Mouse (Mus musculus): Measurements from ENCODE around the gene Card11. TPM values are rescaled to one million over a fixed set of nuclear protein-coding genes. Genes with fewer than 3 reads are reported as not detected.

Card11 gene
- polyA plus RNA-seq, 1 experiment from 2014 or later: 0.53 TPM

DNA sequence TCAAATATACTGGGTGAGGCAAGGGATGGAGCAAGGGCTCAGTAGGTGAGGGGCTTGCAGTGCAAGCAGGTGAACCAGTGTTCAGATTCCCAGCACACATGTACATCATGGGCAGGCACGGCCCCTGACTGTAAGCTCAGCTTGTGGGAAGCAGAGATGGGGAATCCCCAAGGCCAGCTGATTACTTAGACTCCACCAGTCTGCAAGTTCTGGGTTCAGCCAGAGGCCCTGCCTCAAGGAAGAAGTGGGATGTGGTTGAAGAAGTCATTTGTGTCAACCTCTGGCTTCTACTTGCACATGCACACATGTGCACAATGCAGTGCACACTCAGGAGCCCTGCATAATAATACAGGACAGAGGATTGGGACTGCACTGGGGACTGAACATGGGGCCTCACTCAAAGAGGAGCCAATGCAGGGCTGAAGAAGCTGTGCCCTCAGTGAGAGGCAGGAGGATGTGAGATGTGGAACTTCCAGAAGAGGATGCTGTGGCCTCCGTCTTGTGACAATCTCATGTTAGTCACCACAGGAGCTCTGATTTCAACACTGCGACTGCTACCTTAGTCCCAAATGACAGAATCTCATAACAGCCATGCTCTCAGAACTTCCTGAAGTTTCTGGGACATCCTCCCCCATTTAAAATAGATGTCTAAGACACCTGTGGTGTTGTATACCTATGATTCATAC is 3.8 kb upstream of the Card11 start:
- Histone ChIP-seq H3K9ac (ENCODE audit: low read depth, low read length) (no peak overlapping the region), H3K27ac (ENCODE audit: low read length) (no peak overlapping the region), H3K4me2 (ENCODE audit: low read depth, low read length) (no peak overlapping the region), H3K4me1 (ENCODE audit: control insufficient read depth, insufficient read depth, low read length) (peaks cover 4% of the 10 kb centered on the region; the same call in 1 of the 2 replicates), H3K9me3 (ENCODE audit: control insufficient read depth, low read length) (no peaks in the 10 kb centered on the region), H3K27me3 (replicated peaks; ENCODE audit: control insufficient read depth, insufficient read depth, low read length) (no peaks in the 10 kb centered on the region), H3K4me3 (ENCODE audit: low read length) (no peak overlapping the region), H3K36me3 (ENCODE audit: control insufficient read depth, insufficient read depth, low read length) (no peaks in the 10 kb centered on the region)
- 82% methylated on average over 3 of the region's 3 CpGs for WGBS
- ATAC-seq: no peak

DNA sequence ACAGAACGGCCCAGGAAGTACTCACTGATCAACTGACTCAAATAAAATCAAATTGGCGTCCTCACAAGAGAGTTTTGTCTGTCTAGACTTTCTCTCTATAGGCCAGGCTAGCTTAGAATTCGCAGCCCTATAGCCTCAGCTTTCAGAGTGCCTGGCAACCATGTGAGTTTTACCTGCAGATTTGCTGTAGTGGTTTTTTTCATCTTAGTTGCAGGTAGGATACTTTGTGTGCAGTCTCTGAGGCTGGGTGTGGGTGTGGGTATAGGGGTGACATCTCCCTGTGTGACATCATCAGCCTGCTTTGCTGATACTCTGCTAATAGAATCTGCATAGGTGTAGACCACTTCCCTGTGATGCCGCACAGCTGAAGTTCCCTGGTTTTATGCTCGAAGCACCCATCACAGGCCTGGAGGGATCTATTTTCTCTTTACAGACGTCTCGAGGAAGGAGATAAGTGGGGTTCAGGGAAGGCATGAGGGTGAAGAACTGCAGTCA is 1.2 kb downstream of the Card11 start:
- H3K27me3 ChIP-seq (replicated peaks; ENCODE audit: control insufficient read depth, insufficient read depth, low read length): no peaks in the 10 kb centered on the region
- H3K4me1 ChIP-seq (ENCODE audit: control insufficient read depth, insufficient read depth, low read length): peaks cover 4% of the 10 kb centered on the region; the same call in 1 of the 2 replicates
- 82% methylated on average over 7 of the region's 7 CpGs for WGBS
- no peaks in the 10 kb centered on the region for H3K36me3 ChIP-seq (ENCODE audit: control insufficient read depth, insufficient read depth, low read length)
- H3K4me2 ChIP-seq (ENCODE audit: low read depth, low read length): no peak overlapping the region
- H3K9ac ChIP-seq (ENCODE audit: low read depth, low read length): no peak overlapping the region
- no peaks in the 10 kb centered on the region for H3K9me3 ChIP-seq (ENCODE audit: control insufficient read depth, low read length)
- H3K4me3 ChIP-seq (ENCODE audit: low read length): no peak overlapping the region
- ATAC-seq: no peak
- H3K27ac ChIP-seq (ENCODE audit: low read length): no peak overlapping the region

DNA sequence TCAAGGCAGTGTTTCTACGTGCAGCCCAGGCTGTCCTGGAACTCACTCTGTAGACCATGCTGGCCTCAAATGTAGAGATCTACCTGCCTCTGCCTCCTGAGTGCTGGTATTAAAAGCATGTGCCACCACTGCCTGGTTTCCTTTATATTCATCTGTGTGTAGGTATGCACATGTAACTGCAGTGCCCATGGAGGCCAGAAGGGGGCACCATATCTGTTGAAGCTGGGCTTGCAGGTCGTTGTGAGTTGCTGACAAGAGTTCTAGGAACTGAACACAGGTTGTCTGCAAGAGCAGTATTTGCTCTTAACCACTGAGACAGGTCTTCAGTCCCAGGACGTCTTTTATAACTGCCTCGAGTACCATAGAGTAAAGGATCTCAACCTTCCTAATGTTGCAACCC is 2.6 kb downstream of the Card11 start:
- H3K27ac ChIP-seq (ENCODE audit: low read length): no peak overlapping the region
- no peak overlapping the region for H3K4me2 ChIP-seq (ENCODE audit: low read depth, low read length)
- H3K27me3 ChIP-seq (replicated peaks; ENCODE audit: control insufficient read depth, insufficient read depth, low read length): no peaks in the 10 kb centered on the region
- 82% methylated on average over 4 of the region's 4 CpGs for WGBS
- H3K36me3 ChIP-seq (ENCODE audit: control insufficient read depth, insufficient read depth, low read length): no peaks in the 10 kb centered on the region
- H3K4me1 ChIP-seq (ENCODE audit: control insufficient read depth, insufficient read depth, low read length): peaks cover 4% of the 10 kb centered on the region; the same call in 1 of the 2 replicates
- H3K9ac ChIP-seq (ENCODE audit: low read depth, low read length): no peak overlapping the region
- H3K9me3 ChIP-seq (ENCODE audit: control insufficient read depth, low read length): no peaks in the 10 kb centered on the region
- no peak for ATAC-seq
- no peak overlapping the region for H3K4me3 ChIP-seq (ENCODE audit: low read length)

DNA sequence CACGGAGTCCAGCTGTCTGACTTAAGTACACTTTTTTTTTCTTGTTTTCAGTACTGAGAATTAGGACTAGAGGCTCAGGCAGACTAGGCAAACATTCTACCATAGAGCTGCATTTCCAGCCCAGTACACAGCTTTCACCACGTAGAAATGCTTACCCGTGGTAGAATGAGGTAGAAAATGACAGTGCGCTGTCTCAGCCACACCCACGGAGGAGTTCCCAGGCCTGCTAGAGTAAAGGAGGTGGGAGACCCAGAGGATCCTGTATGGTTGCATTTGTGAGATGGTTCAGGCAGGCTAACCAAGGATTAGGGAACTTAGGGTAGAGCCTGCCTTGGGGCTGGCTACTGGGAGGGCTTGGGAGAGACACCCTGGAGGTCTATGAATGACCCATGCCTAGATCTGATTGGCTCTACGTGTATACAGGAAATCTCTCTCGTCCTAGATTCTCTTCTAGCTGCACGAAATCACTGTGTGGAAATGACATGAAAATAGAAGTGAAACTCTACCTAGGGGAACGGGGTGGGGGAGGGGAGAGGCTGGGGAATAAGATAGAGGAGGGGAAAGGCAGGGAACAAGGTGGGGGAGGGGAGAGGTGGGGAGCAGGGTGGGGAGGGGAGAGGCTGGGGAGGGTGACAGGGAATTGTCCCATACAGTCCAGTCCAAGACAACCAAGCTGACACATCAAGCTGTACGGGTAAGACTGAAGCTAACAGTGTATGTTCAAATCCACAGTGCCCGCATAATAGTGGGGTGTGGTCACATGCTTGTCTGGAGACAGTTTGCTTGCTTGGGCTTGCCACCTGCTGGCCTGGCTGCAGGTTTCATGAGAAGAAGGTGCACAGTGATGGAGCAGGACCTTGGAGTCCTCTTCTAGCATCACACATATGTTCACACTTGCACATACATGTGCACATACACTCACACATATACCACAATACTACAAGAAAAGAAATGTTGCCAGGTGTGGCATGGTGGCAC is 8.0 kb downstream of the Card11 start:
- Histone ChIP-seq H3K9ac (ENCODE audit: low read depth, low read length) (no peak overlapping the region), H3K9me3 (ENCODE audit: control insufficient read depth, low read length) (no peaks in the 10 kb centered on the region), H3K27me3 (replicated peaks; ENCODE audit: control insufficient read depth, insufficient read depth, low read length) (no peaks in the 10 kb centered on the region), H3K4me3 (ENCODE audit: low read length) (no peak overlapping the region), H3K4me1 (ENCODE audit: control insufficient read depth, insufficient read depth, low read length) (no peaks in the 10 kb centered on the region), H3K27ac (ENCODE audit: low read length) (no peak overlapping the region), H3K36me3 (ENCODE audit: control insufficient read depth, insufficient read depth, low read length) (no peaks in the 10 kb centered on the region), H3K4me2 (ENCODE audit: low read depth, low read length) (no peak overlapping the region)
- WGBS: 63% methylated on average over 11 of the region's 11 CpGs
- ATAC-seq: no peak

DNA sequence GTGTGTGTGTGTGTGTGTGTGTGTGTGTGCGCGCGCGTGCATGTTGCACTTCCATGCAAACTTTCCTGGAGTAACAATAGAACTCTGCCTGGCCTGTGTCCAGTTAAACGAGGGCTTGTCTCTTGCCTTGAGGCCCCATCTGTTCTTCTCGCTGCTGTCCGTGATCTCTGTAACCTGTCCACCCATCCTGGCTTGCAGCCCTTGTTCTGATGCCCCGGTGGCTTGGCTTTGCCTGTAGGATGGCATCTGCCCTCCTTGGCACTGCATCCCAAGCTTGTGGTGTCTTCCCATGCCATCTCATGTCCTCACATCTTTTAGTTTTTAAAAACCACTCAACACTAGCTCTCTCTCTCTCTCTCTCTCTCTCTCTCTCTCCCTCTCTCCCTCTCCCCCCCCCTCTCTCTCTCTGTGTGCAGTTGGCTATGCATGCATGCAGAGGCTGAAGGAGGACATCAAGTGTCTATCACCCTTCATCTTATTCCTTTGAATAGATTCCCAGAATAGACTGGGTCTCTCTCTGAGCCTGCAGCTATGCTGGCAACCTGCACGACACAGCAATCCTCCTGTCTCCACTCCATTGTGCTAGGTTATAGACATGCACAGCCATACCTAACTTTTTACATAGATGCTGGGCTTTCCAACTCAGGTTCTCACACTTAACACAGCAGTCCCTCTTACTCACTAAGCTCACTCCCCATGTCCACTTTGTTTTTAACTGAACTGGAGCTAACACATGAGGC is 14.9 kb downstream of the Card11 start:
- Histone ChIP-seq H3K27me3 (replicated peaks; ENCODE audit: control insufficient read depth, insufficient read depth, low read length) (no peaks in the 10 kb centered on the region), H3K9ac (ENCODE audit: low read depth, low read length) (no peak overlapping the region), H3K27ac (ENCODE audit: low read length) (no peak overlapping the region), H3K4me1 (ENCODE audit: control insufficient read depth, insufficient read depth, low read length) (no peaks in the 10 kb centered on the region), H3K4me2 (ENCODE audit: low read depth, low read length) (no peak overlapping the region), H3K4me3 (ENCODE audit: low read length) (no peak overlapping the region), H3K9me3 (ENCODE audit: control insufficient read depth, low read length) (no peaks in the 10 kb centered on the region), H3K36me3 (ENCODE audit: control insufficient read depth, insufficient read depth, low read length) (no peaks in the 10 kb centered on the region)
- WGBS: 76% methylated on average over 9 of the region's 9 CpGs
- no peak for ATAC-seq

DNA sequence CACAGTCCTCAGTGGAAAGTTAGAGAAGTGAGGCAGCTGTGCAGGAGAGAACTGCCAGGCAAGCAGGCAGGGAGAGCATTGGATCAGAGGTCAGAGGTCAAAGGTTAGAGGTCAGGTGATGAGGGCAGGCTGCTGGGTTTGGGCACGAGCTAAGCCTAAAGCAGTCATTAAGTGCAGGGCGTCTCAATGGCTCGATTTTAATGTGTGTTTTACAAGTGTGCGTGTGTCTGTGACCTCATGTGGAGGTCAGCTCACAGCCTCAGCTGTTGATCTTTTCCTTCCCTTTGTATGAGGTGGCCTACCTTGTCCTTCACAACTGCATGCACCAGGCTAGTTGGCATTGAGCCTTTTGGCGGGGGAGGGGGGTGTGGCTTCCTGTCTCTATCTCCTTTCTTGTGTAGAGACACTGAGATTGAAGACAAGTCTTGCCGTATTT is 19.0 kb downstream of the Card11 start:
- Histone ChIP-seq H3K9me3 (ENCODE audit: control insufficient read depth, low read length) (0 out of 2 replicates have a peak, but pooled peaks cover 3% of the 10 kb centered on the region), H3K27me3 (replicated peaks; ENCODE audit: control insufficient read depth, insufficient read depth, low read length) (no peaks in the 10 kb centered on the region), H3K36me3 (ENCODE audit: control insufficient read depth, insufficient read depth, low read length) (no peaks in the 10 kb centered on the region), H3K4me3 (ENCODE audit: low read length) (no peak overlapping the region), H3K9ac (ENCODE audit: low read depth, low read length) (no peak overlapping the region), H3K27ac (ENCODE audit: low read length) (no peak overlapping the region), H3K4me1 (ENCODE audit: control insufficient read depth, insufficient read depth, low read length) (no peaks in the 10 kb centered on the region), H3K4me2 (ENCODE audit: low read depth, low read length) (no peak overlapping the region)
- 27% methylated on average over 6 of the region's 6 CpGs for WGBS
- ATAC-seq: no peak

DNA sequence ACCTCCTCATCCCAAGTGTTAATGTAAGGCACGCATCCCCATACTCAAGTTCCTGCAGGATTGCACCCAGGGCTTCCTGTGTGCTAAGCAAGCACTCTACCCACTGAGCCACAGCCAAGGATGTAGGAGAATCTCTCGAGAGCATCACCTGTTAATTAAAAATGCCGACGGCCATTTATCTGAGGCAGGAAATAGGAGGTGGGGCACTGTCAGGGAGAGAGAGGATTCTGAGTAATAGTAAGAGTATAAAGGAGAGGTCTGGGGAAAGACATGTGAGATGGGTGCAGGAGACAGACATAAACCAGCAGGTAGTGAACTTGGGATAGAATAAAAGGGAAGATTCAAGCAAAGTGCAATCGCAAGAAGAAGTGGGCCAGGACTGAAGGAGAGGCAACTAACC is 19.6 kb downstream of the Card11 start:
- H3K27ac ChIP-seq (ENCODE audit: low read length): no peak overlapping the region
- H3K9ac ChIP-seq (ENCODE audit: low read depth, low read length): no peak overlapping the region
- 69% methylated on average over 5 of the region's 5 CpGs for WGBS
- H3K4me1 ChIP-seq (ENCODE audit: control insufficient read depth, insufficient read depth, low read length): no peaks in the 10 kb centered on the region
- H3K27me3 ChIP-seq (replicated peaks; ENCODE audit: control insufficient read depth, insufficient read depth, low read length): no peaks in the 10 kb centered on the region; the same call in 1 of the 2 replicates
- no peak overlapping the region for H3K4me2 ChIP-seq (ENCODE audit: low read depth, low read length)
- no peaks in the 10 kb centered on the region for H3K36me3 ChIP-seq (ENCODE audit: control insufficient read depth, insufficient read depth, low read length)
- H3K9me3 ChIP-seq (ENCODE audit: control insufficient read depth, low read length): 0 out of 2 replicates have a peak, but pooled peaks cover 3% of the 10 kb centered on the region
- no peak for ATAC-seq
- no peak overlapping the region for H3K4me3 ChIP-seq (ENCODE audit: low read length)

DNA sequence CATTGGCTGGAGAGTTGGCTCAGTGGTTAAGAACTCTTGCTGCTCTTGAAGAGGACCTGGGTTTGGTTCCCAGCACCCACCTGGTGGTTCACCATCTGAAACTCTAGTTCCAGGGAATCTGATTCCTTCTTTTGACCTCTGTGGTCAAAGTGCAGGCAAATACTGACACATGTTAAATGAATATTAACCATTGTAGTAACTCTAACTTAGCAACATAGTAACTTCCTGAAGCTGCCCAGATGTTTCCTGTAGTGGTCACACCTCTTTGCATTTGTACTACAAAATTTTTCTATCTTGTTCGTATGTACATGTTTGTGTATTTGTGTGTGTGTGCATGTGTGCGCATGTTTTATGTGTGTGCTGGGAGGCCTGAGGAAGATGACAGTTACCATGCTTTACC is 20.3 kb downstream of the Card11 start:
- H3K4me2 ChIP-seq (ENCODE audit: low read depth, low read length): no peak overlapping the region
- H3K36me3 ChIP-seq (ENCODE audit: control insufficient read depth, insufficient read depth, low read length): no peaks in the 10 kb centered on the region
- H3K27ac ChIP-seq (ENCODE audit: low read length): no peak overlapping the region
- H3K9ac ChIP-seq (ENCODE audit: low read depth, low read length): no peak overlapping the region
- no peaks in the 10 kb centered on the region; the same call in 1 of the 2 replicates for H3K27me3 ChIP-seq (replicated peaks; ENCODE audit: control insufficient read depth, insufficient read depth, low read length)
- WGBS: 88% methylated on average over 2 of the region's 2 CpGs
- 0 out of 2 replicates have a peak, but pooled peaks cover 3% of the 10 kb centered on the region for H3K9me3 ChIP-seq (ENCODE audit: control insufficient read depth, low read length)
- no peak overlapping the region for H3K4me3 ChIP-seq (ENCODE audit: low read length)
- no peaks in the 10 kb centered on the region for H3K4me1 ChIP-seq (ENCODE audit: control insufficient read depth, insufficient read depth, low read length)
- no peak for ATAC-seq

DNA sequence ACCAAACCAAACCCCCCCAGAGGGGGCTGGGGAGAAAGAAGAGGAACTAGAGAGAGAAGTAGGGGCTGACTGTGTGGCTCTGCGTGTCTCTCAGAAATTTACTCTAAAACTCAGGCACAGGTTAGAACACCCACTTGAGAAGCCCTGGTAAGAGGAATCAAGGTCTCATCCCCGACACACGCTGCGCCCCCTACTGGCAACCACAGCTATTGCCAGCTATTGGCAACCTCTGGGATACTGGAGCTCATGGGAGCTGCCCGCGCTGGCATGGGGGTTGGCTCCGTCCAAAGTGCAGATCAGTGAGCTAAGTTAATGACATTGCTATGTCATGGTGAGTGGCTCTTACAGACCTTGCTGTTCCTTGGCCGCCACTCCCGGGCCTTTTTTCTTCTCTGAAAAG is 37.4 kb downstream of the Card11 start:
- Histone ChIP-seq H3K27ac (ENCODE audit: low read length) (no peak overlapping the region), H3K9me3 (ENCODE audit: control insufficient read depth, low read length) (no peaks in the 10 kb centered on the region), H3K9ac (ENCODE audit: low read depth, low read length) (no peak overlapping the region), H3K36me3 (ENCODE audit: control insufficient read depth, insufficient read depth, low read length) (no peaks in the 10 kb centered on the region), H3K4me1 (ENCODE audit: control insufficient read depth, insufficient read depth, low read length) (no peaks in the 10 kb centered on the region), H3K4me2 (ENCODE audit: low read depth, low read length) (no peak overlapping the region), H3K4me3 (ENCODE audit: low read length) (no peak overlapping the region), H3K27me3 (replicated peaks; ENCODE audit: control insufficient read depth, insufficient read depth, low read length) (no peaks in the 10 kb centered on the region)
- 40% methylated on average over 9 of the region's 9 CpGs for WGBS
- ATAC-seq: peak; percentile 74

Data from intestine, embryonic 16.5 days (tissue).